Mouse (Mus musculus): ENCODE measurements around the gene Ipo11. TPM values are rescaled to one million over a fixed set of nuclear protein-coding genes. Genes with fewer than 3 reads are reported as not detected.

The Ipo11 gene
- total and polyA plus RNA-seq, 3 experiments: 37.2 to 40.2 TPM; not detected in 1

- H3K27ac ChIP-seq (ENCODE audit: control insufficient read depth, low read depth, low read length): no peak overlapping the region
Observed at GRCm38 (mm10) chr13:106941211-106941976, 4.6 kb upstream of the Ipo11 start.

GRCm38 (mm10) chr13:106937138-106937472 lies 347 bp upstream of the Ipo11 start:
- no peaks in the 10 kb centered on the region; a peak in 1 of 4 replicates for H3K4me1 ChIP-seq (ENCODE audit: control insufficient read depth in 1 of 2, insufficient read depth in 2 of 2, low read length in 2 of 2)
- peaks cover 0 to 3% of the 10 kb centered on the region in 2 experiments; a peak in 2 of 4 replicates for H3K36me3 ChIP-seq (ENCODE audit: control insufficient read depth in 1 of 2, insufficient read depth in 2 of 2, low read length in 2 of 2)
- DNase-seq (ENCODE audit: low read depth, low spot score): no peak
- H3K27me3 ChIP-seq (ENCODE audit: control insufficient read depth in 1 of 2, insufficient read depth in 2 of 2, low read length in 2 of 2): no peaks in the 10 kb centered on the region
- no peak overlapping the region for H3K27ac ChIP-seq (ENCODE audit: control insufficient read depth, low read depth, low read length)
- H3K9ac ChIP-seq (ENCODE audit: control insufficient read depth, low read depth, low read length, poor library complexity, severe bottlenecking): peak overlapping the region; percentile 43
- peaks cover 32% of the 10 kb centered on the region for H3K79me2 ChIP-seq (ENCODE audit: control insufficient read depth, insufficient read depth, low read length, poor library complexity)
- no peaks in the 10 kb centered on the region for H3K9me3 ChIP-seq (replicated peaks; ENCODE audit: insufficient read depth, low read length)
- H3K4me3 ChIP-seq (ENCODE audit: control insufficient read depth in 1 of 2, insufficient read depth in 1 of 2, low read depth in 2 of 2, low read length in 2 of 2): peak overlapping the region; percentile 79
- TF ChIP-seq POLR2AphosphoS2 (IDR thresholded peaks at IDR 0.05; ENCODE audit: low read length) (no peak), CHD1 (IDR thresholded peaks at IDR 0.05; ENCODE audit: low read depth, low read length) (0 out of 2 replicates have a peak, but pooled peaks have one; percentile 67), ZNF384 (IDR thresholded peaks at IDR 0.05; ENCODE audit: low read depth, low read length) (0 out of 2 replicates have a peak, but pooled peaks have one; percentile 45)

More at GRCm38 (mm10) chr13:106941211-106941976, 4.6 kb upstream of the Ipo11 start:
- Histone ChIP-seq H3K9me3 (replicated peaks; ENCODE audit: insufficient read depth, low read length) (no peaks in the 10 kb centered on the region), H3K79me2 (ENCODE audit: control insufficient read depth, insufficient read depth, low read length, poor library complexity) (peaks cover 3% of the 10 kb centered on the region), H3K9ac (ENCODE audit: control insufficient read depth, low read depth, low read length, poor library complexity, severe bottlenecking) (0 out of 2 replicates have a peak overlapping the region, but pooled peaks have one; percentile 22), H3K4me3 (ENCODE audit: control insufficient read depth in 1 of 2, insufficient read depth in 1 of 2, low read depth in 2 of 2, low read length in 2 of 2) (peak overlapping the region in 1 of 2 experiments; percentile 35; a peak in 2 of 4 replicates), H3K27me3 (ENCODE audit: control insufficient read depth in 1 of 2, insufficient read depth in 2 of 2, low read length in 2 of 2) (no peaks in the 10 kb centered on the region), H3K36me3 (ENCODE audit: control insufficient read depth in 1 of 2, insufficient read depth in 2 of 2, low read length in 2 of 2) (peaks cover 0 to 2% of the 10 kb centered on the region in 2 experiments; a peak in 1 of 4 replicates), H3K4me1 (ENCODE audit: control insufficient read depth in 1 of 2, insufficient read depth in 2 of 2, low read length in 2 of 2) (no peaks in the 10 kb centered on the region)
- no peak for TF ChIP-seq KAT2A (conservative IDR thresholded peaks at IDR 0.05; ENCODE audit: low read depth, low read length)
- TF ChIP-seq CTCF (IDR thresholded peaks at IDR 0.05 in 2 of 3, conservative IDR thresholded peaks at IDR 0.05 in 1 of 3; ENCODE audit: control insufficient read depth in 1 of 3, insufficient read depth in 1 of 3, low read depth in 2 of 3, low read length in 3 of 3, poor library complexity in 1 of 3, severe bottlenecking in 1 of 3): peak; percentile 17 to 64 (median 35); a peak in 3 of 6 replicates
- no peak for TF ChIP-seq MAZ (IDR thresholded peaks at IDR 0.05; ENCODE audit: low read depth, low read length)
- no peak for TF ChIP-seq ZMIZ1 (IDR thresholded peaks at IDR 0.05; ENCODE audit: low read depth, low read length)
- TF ChIP-seq RAD21 (IDR thresholded peaks at IDR 0.05; ENCODE audit: low read depth, low read length): peak; percentile 74
- no peak for TF ChIP-seq GATA1 (IDR thresholded peaks at IDR 0.05; ENCODE audit: low read depth, low read length)
- TF ChIP-seq SIN3A (IDR thresholded peaks at IDR 0.05; ENCODE audit: low read length): peak; percentile 36; the same call in 1 of the 2 replicates
- TF ChIP-seq TBP (IDR thresholded peaks at IDR 0.05; ENCODE audit: low read depth, low read length): peak; percentile 63
- TF ChIP-seq NELFE (IDR thresholded peaks at IDR 0.05; ENCODE audit: low read depth, low read length): no peak
- no peak for TF ChIP-seq MEF2A (IDR thresholded peaks at IDR 0.05; ENCODE audit: extremely low read depth, insufficient replicate concordance, low read depth, low read length, poor library complexity, severe bottlenecking)
- TF ChIP-seq SMC3 (IDR thresholded peaks at IDR 0.05; ENCODE audit: low read depth, low read length): peak; percentile 71
- 0 out of 2 replicates have a peak, but pooled peaks have one; percentile 4 for TF ChIP-seq ZNF384 (IDR thresholded peaks at IDR 0.05; ENCODE audit: low read depth, low read length)
- no peak for TF ChIP-seq UBTF (IDR thresholded peaks at IDR 0.05; ENCODE audit: borderline replicate concordance, insufficient read depth, low read depth, low read length)
- no peak for TF ChIP-seq MYC (IDR thresholded peaks at IDR 0.05; ENCODE audit: low read depth, low read length)
- peak; percentile 84 for TF ChIP-seq ZC3H11A (IDR thresholded peaks at IDR 0.05; ENCODE audit: low read depth, low read length)
- no peak for TF ChIP-seq BHLHE40 (IDR thresholded peaks at IDR 0.05; ENCODE audit: borderline replicate concordance, low read depth, low read length)
- DNase-seq (ENCODE audit: low read depth, low spot score): peak; percentile 74

Measured in MEL (cell line).